Mouse (Mus musculus): ENCODE data around the gene Larp6. TPM values are rescaled to one million over a fixed set of nuclear protein-coding genes. Genes with fewer than 3 reads are reported as not detected.

Larp6 gene
- total and polyA plus RNA-seq, 3 experiments = not detected

DNA sequence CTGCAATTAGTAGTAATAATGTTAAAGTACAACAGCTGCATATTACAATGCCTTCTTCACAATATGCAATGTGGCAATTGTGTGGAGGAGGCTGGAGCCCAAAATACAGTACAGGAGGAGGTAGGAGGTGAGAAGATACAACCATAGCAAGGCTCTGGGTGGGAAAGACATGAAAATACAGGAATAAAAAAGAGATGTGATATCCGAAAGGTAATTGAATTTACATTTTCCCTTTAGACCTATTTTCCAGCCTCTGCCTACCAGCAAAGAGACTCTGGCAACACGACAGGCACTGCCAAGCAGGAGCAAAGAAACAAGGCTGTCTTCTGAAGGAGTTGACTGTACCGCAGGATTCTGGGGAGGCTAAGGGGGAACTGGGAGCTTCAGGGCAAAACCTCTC is 6.9 kb downstream of the Larp6 start:
- Histone ChIP-seq H3K36me3 (replicated peaks in 1 of 2; ENCODE audit: control insufficient read depth in 1 of 2, insufficient read depth in 1 of 2, low read length in 1 of 2) (no peaks in the 10 kb centered on the region), H3K4me1 (ENCODE audit: control insufficient read depth in 1 of 2, insufficient read depth in 2 of 2) (no peaks in the 10 kb centered on the region), H3K4me2 (ENCODE audit: insufficient read depth, low read depth, poor library complexity, severe bottlenecking) (no peak overlapping the region), H3K79me2 (replicated peaks; ENCODE audit: control insufficient read depth, extremely low read depth, insufficient read depth, poor library complexity, severe bottlenecking) (no peaks in the 10 kb centered on the region), H3K9ac (ENCODE audit: insufficient read depth, low read depth) (no peak overlapping the region), H3K4me3 (replicated peaks in 1 of 3; ENCODE audit: low read depth in 2 of 3, low read length in 2 of 3, poor library complexity in 1 of 3) (no peak overlapping the region), H3K27me3 (replicated peaks) (no peaks in the 10 kb centered on the region), H3K9me3 (replicated peaks; ENCODE audit: low read length) (no peaks in the 10 kb centered on the region), H3K27ac (ENCODE audit: insufficient read depth, low read depth) (no peak overlapping the region)
- dilution Hi-C loops (cut with MboI; ENCODE audit: extremely low pct_ligation_motif_present, extremely low pct_unique_long_range_greater_than_20kb, low sequenced_read_pairs) (no loop called here), in situ Hi-C loops (cut with MboI; ENCODE audit: low pct_ligation_motif_present, low pct_unique_long_range_greater_than_20kb, low sequenced_read_pairs) (loop anchor here (25.0 kb wide), 1 partner anchor 482 kb away; no protein-coding TSS in a partner anchor)
- DNase-seq (ENCODE audit: extremely low read depth) = no peak
- TF ChIP-seq UBTF (IDR thresholded peaks at IDR 0.05; ENCODE audit: low read depth, low read length) (no peak), POLR2AphosphoS2 (IDR thresholded peaks at IDR 0.05; ENCODE audit: low read depth, low read length) (no peak), ZMIZ1 (IDR thresholded peaks at IDR 0.05; ENCODE audit: low read depth, low read length) (no peak), EP300 (IDR thresholded peaks at IDR 0.05; ENCODE audit: low read length) (no peak), TBP (conservative IDR thresholded peaks at IDR 0.05; ENCODE audit: low read depth, low read length) (no peak), ZNF384 (IDR thresholded peaks at IDR 0.05; ENCODE audit: low read depth, low read length) (no peak), NRF1 (IDR thresholded peaks at IDR 0.05; ENCODE audit: low read depth, low read length) (no peak), USF1 (IDR thresholded peaks at IDR 0.05; ENCODE audit: low read depth, low read length) (no peak), RAD21 (IDR thresholded peaks at IDR 0.05; ENCODE audit: low read depth, low read length) (no peak), MAX (IDR thresholded peaks at IDR 0.05; ENCODE audit: low read length) (no peak), POLR2A (IDR thresholded peaks at IDR 0.05; ENCODE audit: low read depth, low read length) (no peak), TCF12 (IDR thresholded peaks at IDR 0.05; ENCODE audit: low read depth, low read length) (no peak)

DNA sequence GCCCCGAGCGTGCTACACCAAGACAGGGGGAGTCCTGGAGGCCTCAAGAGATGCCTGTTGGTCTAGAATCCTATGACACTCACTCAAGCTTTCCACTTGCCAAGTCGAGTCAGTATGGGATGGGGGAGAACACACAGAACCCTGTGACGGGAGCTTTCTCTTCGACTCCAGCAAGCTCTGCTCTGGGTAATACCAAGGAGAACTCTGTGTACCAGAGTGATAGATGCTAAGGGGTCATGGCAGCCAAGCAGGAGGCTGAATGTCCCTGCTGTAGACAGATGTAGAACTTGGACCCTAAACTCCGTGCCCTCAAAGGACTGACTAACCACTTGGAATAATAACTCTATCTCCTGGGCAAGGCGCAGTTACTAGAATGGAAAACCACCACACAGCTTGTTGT is 12.2 kb downstream of the Larp6 start:
- H3K4me1 ChIP-seq (ENCODE audit: control insufficient read depth in 1 of 2, insufficient read depth in 2 of 2) = no peaks in the 10 kb centered on the region
- H3K36me3 ChIP-seq (replicated peaks in 1 of 2; ENCODE audit: control insufficient read depth in 1 of 2, insufficient read depth in 1 of 2, low read length in 1 of 2) = no peaks in the 10 kb centered on the region
- H3K9ac ChIP-seq (ENCODE audit: insufficient read depth, low read depth) = no peak overlapping the region
- H3K9me3 ChIP-seq (replicated peaks; ENCODE audit: low read length) = no peaks in the 10 kb centered on the region
- dilution Hi-C loops (cut with MboI; ENCODE audit: extremely low pct_ligation_motif_present, extremely low pct_unique_long_range_greater_than_20kb, low sequenced_read_pairs) (no loop called here), in situ Hi-C loops (cut with MboI; ENCODE audit: low pct_ligation_motif_present, low pct_unique_long_range_greater_than_20kb, low sequenced_read_pairs) (loop anchor here (25.0 kb wide), 1 partner anchor 488 kb away; no protein-coding TSS in a partner anchor)
- H3K4me2 ChIP-seq (ENCODE audit: insufficient read depth, low read depth, poor library complexity, severe bottlenecking) = no peak overlapping the region
- no peaks in the 10 kb centered on the region for H3K27me3 ChIP-seq (replicated peaks)
- no peak overlapping the region for H3K27ac ChIP-seq (ENCODE audit: insufficient read depth, low read depth)
- no peaks in the 10 kb centered on the region for H3K79me2 ChIP-seq (replicated peaks; ENCODE audit: control insufficient read depth, extremely low read depth, insufficient read depth, poor library complexity, severe bottlenecking)
- H3K4me3 ChIP-seq (replicated peaks in 1 of 3; ENCODE audit: low read depth in 2 of 3, low read length in 2 of 3, poor library complexity in 1 of 3) = no peak overlapping the region
- DNase-seq (ENCODE audit: extremely low read depth) = no peak
- TF ChIP-seq CHD2 (IDR thresholded peaks at IDR 0.05; ENCODE audit: low read length) = no peak
- no peak for TF ChIP-seq KAT2A (IDR thresholded peaks at IDR 0.05; ENCODE audit: insufficient replicate concordance, low read length)
- no peak for TF ChIP-seq BHLHE40 (IDR thresholded peaks at IDR 0.05; ENCODE audit: low read depth, low read length)
- TF ChIP-seq PAX5 (IDR thresholded peaks at IDR 0.05; ENCODE audit: low read length) = no peak
- no peak for TF ChIP-seq CTCF (conservative IDR thresholded peaks at IDR 0.05 in 1 of 2, IDR thresholded peaks at IDR 0.05 in 1 of 2; ENCODE audit: low read depth in 2 of 2, low read length in 2 of 2)
- no peak for TF ChIP-seq SMC3 (IDR thresholded peaks at IDR 0.05; ENCODE audit: low read depth, low read length)
- no peak for TF ChIP-seq EP300 (IDR thresholded peaks at IDR 0.05; ENCODE audit: low read length)
- TF ChIP-seq ETS1 (conservative IDR thresholded peaks at IDR 0.05; ENCODE audit: low read depth, low read length) = no peak
- TF ChIP-seq RAD21 (IDR thresholded peaks at IDR 0.05; ENCODE audit: low read depth, low read length) = no peak
- TF ChIP-seq MYC (IDR thresholded peaks at IDR 0.05; ENCODE audit: low read depth, low read length) = no peak
- no peak for TF ChIP-seq MEF2A (IDR thresholded peaks at IDR 0.05; ENCODE audit: borderline replicate concordance, low read depth, low read length)
- no peak for TF ChIP-seq ZC3H11A (IDR thresholded peaks at IDR 0.05; ENCODE audit: low read depth, low read length)
- no peak for TF ChIP-seq ZNF384 (IDR thresholded peaks at IDR 0.05; ENCODE audit: low read depth, low read length)
- TF ChIP-seq CHD1 (IDR thresholded peaks at IDR 0.05; ENCODE audit: low read depth, low read length) = no peak
